Mouse (Mus musculus) embryonic facial prominence, embryonic 11.5 days (tissue): ENCODE results near the gene Gabrg3. TPM values are rescaled to one million over a fixed set of nuclear protein-coding genes. Genes with fewer than 3 reads are reported as not detected.

Experiments used
- ATAC-seq: fragments of 200-750 bp; cut with Nextera tagmentation; replicated peaks from 2 replicates; pipeline ENCODE4 v1.8.0; 2017; ENCODE audit warnings: low read depth; ENCODE audit not compliant: insufficient number of reproducible peaks, low FRiP score, low TSS enrichment
- DNase-seq: peaks from one replicate; pipeline ENCODE4 v3.0.0-alpha.2; 2015; ENCODE audit warnings: low spot score
- H3K27ac ChIP-seq: fragments of 300-500 bp; sonication (generic); replicated peaks from 2 replicates; pipeline ENCODE4 v1.5.1; 2014; ENCODE audit warnings: mild to moderate bottlenecking, low read depth, low read length, control low read depth
- H3K27me3 ChIP-seq: fragments of 300-500 bp; sonication (generic); 2 replicates; pipeline ENCODE4 v1.6.1; 2014; ENCODE audit warnings: mild to moderate bottlenecking, low read length, moderate library complexity, mixed read lengths; ENCODE audit not compliant: control insufficient read depth, insufficient read depth
- H3K36me3 ChIP-seq: fragments of 300-500 bp; sonication (generic); replicated peaks from 2 replicates; pipeline ENCODE4 v1.6.1; 2014; ENCODE audit warnings: low read depth, mild to moderate bottlenecking, low read length, moderate library complexity, mixed read lengths; ENCODE audit not compliant: control insufficient read depth, insufficient read depth
- H3K4me1 ChIP-seq: fragments of 300-500 bp; sonication (generic); 2 replicates; pipeline ENCODE4 v1.6.1; 2014; ENCODE audit warnings: low read length, mixed read lengths; ENCODE audit not compliant: control insufficient read depth, insufficient read depth
- H3K4me2 ChIP-seq: fragments of 300-500 bp; sonication (generic); 2 replicates; pipeline ENCODE4 v1.6.1; 2014; ENCODE audit warnings: low read depth, mild to moderate bottlenecking, control low read depth, low read length, moderate library complexity
- H3K4me3 ChIP-seq: fragments of 300-500 bp; sonication (generic); 2 replicates; pipeline ENCODE4 v1.5.1; 2014; ENCODE audit warnings: low read depth, low read length, control low read depth
- H3K9ac ChIP-seq: fragments of 300-500 bp; sonication (generic); replicated peaks from 2 replicates; pipeline ENCODE4 v1.6.1; 2014; ENCODE audit warnings: mild to moderate bottlenecking, control low read depth, low read length
- H3K9me3 ChIP-seq: fragments of 300-500 bp; sonication (generic); replicated peaks from 2 replicates; pipeline ENCODE4 v1.6.1; 2016; ENCODE audit warnings: mild to moderate bottlenecking, low read length, inconsistent platforms, mixed read lengths; ENCODE audit not compliant: control insufficient read depth
- WGBS: fragments of 180-500 bp; shearing (Covaris S2); extraction: QIAGEN DNeasy Blood & Tissue Kit; methylation state at CpG from one replicate; pipeline ENCODE4 v1.1.7; 2014; 5-methylcytosine and 5-hydroxymethylcytosine counted together
- polyA plus RNA-seq: library from polyadenylated mRNA; unstranded; fragments of >200 nt; fragmentation: Nextera tagmentation; extraction: Ambion mirVana; gene quantifications from 2 replicates; pipeline ENCODE4 v1.2.1, GENCODE M21; 2014

The Gabrg3 gene
- polyA plus RNA-seq, 1 experiment from 2014 or later = 0.21 TPM

DNA sequence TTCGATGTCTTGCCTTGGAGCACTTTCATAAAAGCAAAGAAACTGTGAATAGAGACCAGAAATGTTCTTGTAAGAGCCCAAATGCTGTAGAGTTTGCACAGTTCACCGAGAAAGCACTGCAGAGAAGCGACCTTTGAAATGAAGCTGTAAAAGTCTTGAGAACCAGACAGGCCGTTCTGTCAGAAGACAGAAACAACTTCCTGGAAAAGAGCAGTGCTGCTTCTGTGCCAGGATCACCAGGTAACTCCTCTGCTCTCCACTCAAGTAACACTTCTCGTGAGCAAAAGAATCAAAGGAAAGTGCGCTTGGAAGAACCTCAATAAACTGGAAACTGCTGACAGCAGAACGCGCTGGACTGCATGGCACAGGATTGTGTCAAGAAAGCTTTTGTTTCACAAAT is 45.1 kb downstream of the Gabrg3 start:
- no peaks in the 10 kb centered on the region for H3K9me3 ChIP-seq
- H3K4me1 ChIP-seq = no peaks in the 10 kb centered on the region
- DNase-seq = no peak
- no peak overlapping the region for H3K9ac ChIP-seq
- H3K4me2 ChIP-seq = no peak overlapping the region
- H3K36me3 ChIP-seq = no peaks in the 10 kb centered on the region
- WGBS = 87% methylated on average over 8 of the region's 8 CpGs
- no peak for ATAC-seq
- H3K4me3 ChIP-seq = no peak overlapping the region
- no peak overlapping the region for H3K27ac ChIP-seq
- no peaks in the 10 kb centered on the region for H3K27me3 ChIP-seq

DNA sequence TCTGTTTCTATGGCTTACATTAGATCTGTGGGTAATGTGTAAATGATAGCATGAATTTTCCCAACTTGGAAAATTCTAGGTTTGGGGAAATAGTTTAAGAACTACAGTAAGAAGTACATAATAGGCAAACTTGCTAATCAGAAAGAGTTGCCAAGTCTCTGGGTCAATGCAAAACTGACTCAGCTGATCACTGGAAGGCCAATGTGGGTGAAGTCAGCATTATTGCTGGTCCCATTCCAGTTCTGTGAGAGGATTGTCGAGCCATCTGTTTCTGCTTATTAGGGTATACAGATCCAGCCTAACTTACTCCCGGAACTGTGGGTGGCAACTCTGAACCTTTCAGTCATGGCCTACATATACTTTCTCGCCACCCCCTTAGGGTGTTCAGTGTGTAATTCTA is 55.8 kb downstream of the Gabrg3 start:
- DNase-seq (no peak), ATAC-seq (no peak)
- H3K27ac ChIP-seq = no peak overlapping the region
- 62% methylated on average over 3 of the region's 3 CpGs for WGBS
- H3K9me3 ChIP-seq = no peaks in the 10 kb centered on the region
- H3K4me1 ChIP-seq = no peaks in the 10 kb centered on the region
- H3K4me3 ChIP-seq = no peak overlapping the region
- no peaks in the 10 kb centered on the region for H3K36me3 ChIP-seq
- no peak overlapping the region for H3K9ac ChIP-seq
- H3K4me2 ChIP-seq = no peak overlapping the region
- H3K27me3 ChIP-seq = no peaks in the 10 kb centered on the region

DNA sequence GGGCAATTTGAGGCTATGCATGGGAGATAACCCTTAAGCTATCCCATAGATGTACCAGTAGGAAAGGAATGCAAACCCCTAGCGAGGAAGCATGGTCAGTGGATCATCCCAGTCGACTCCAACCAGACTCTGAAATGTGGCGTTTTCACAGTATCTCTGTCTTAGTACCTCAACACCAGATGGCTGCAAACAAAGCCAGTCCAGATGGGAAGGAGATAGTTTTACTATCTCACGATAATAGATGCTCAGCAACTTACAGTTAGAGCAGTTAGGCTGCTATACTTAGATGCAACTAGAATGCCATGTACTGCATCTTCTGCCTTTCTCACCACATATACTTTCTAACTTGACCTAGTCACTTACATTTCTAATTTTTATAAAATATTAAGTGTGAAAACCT is 56.7 kb downstream of the Gabrg3 start:
- H3K36me3 ChIP-seq = no peaks in the 10 kb centered on the region
- no peaks in the 10 kb centered on the region for H3K9me3 ChIP-seq
- H3K4me3 ChIP-seq = no peak overlapping the region
- H3K4me1 ChIP-seq = no peaks in the 10 kb centered on the region
- H3K9ac ChIP-seq = no peak overlapping the region
- no peak overlapping the region for H3K4me2 ChIP-seq
- DNase-seq (no peak), ATAC-seq (no peak)
- H3K27me3 ChIP-seq = no peaks in the 10 kb centered on the region
- 81% methylated on average over 4 of the region's 4 CpGs for WGBS
- H3K27ac ChIP-seq = no peak overlapping the region

DNA sequence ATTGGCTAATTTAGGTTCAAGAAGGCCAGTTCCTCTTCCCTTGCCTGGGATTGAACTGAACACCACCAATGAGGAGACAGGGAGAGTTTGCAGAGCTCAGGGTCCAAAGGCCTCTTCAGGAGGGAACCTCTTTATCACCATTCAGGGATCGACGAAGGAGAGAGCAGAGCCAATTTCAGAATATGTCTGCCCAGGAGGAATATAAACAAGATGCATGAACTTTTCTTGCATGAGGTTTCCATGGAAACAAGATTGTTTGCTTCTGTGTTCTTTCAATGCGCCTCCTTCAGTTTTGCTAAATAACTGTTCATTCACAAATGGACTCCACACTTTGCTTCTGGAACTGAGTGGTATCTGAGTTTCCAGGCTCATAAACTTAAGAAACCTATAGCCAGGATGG is 62.5 kb downstream of the Gabrg3 start:
- H3K27ac ChIP-seq = no peak overlapping the region
- no peaks in the 10 kb centered on the region for H3K4me1 ChIP-seq
- H3K9ac ChIP-seq = no peak overlapping the region
- H3K9me3 ChIP-seq = no peaks in the 10 kb centered on the region
- H3K4me3 ChIP-seq = no peak overlapping the region
- H3K27me3 ChIP-seq = no peaks in the 10 kb centered on the region
- DNase-seq = no peak
- no peak for ATAC-seq
- no peak overlapping the region for H3K4me2 ChIP-seq
- H3K36me3 ChIP-seq = no peaks in the 10 kb centered on the region
- WGBS = 91% methylated on average over 3 of the region's 3 CpGs

DNA sequence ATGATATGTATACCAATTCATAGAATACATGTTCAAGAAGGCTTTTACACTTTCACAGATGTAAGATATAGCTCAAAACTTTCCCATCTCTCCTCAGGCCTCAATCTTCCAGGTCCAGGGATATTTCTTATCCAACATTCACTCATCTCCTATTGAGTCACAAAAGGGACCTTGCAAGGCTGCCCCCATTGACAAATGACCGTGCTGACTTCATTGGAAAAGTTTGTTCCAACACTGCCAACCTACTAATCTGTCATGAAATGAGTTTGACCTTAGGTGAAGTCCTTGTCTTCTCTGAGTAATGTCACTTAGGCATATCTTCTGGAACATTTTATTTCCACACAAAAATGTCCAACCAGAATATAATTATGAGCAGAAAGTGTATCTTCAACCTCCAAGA is 64.9 kb downstream of the Gabrg3 start:
- Histone ChIP-seq H3K27ac (no peak overlapping the region), H3K4me1 (no peaks in the 10 kb centered on the region), H3K36me3 (no peaks in the 10 kb centered on the region), H3K9me3 (no peaks in the 10 kb centered on the region), H3K4me2 (no peak overlapping the region), H3K9ac (no peak overlapping the region), H3K4me3 (no peak overlapping the region), H3K27me3 (no peaks in the 10 kb centered on the region)
- 69% methylated on average over 1 of the region's 1 CpGs for WGBS
- ATAC-seq = no peak
- DNase-seq = no peak

DNA sequence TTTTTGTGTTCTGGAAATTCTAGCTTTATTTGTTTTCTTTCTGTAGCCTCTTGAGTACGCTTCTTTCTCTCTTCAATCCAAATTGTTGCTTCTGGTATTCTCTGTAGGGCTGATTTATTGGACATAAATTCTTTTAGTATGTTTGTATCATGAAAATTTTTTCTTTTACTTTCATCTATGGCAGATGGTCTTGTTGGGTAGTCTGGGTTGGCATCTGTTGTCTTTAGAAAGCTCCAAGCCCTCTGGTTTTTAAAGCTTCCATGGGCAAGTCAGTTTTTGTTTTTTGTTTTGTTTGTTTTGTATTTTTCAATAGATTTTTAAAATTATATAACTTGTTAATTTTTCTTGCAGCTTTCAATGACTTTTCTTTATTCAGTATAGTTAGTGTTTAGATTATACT is 72.0 kb downstream of the Gabrg3 start:
- DNase-seq = no peak
- Histone ChIP-seq H3K27ac (no peak overlapping the region), H3K4me1 (no peaks in the 10 kb centered on the region), H3K36me3 (no peaks in the 10 kb centered on the region), H3K9me3 (no peaks in the 10 kb centered on the region), H3K4me2 (no peak overlapping the region), H3K9ac (no peak overlapping the region), H3K4me3 (no peak overlapping the region), H3K27me3 (no peaks in the 10 kb centered on the region)
- WGBS = 76% methylated on average over 1 of the region's 1 CpGs
- no peak for ATAC-seq

DNA sequence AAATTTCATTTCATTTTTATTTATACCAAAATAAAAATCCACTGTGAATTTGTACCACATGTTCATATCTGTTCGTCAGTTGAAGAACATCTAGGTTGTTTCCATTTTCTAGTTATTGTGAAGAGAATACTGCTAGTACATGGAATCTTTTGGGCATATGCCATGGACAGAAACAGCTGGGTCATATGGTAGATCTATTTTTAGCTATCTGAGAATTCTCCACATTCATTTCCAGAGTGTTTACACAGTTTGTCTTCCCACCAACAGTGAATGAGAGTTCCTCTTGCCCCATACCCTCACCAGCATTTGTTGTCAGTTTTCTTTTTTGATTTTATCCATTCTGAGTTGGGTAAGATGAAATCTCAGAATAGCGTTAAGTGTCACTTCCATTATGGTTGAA is 75.0 kb downstream of the Gabrg3 start:
- WGBS = 89% methylated on average over 2 of the region's 2 CpGs
- Histone ChIP-seq H3K4me1 (no peaks in the 10 kb centered on the region), H3K9ac (no peak overlapping the region), H3K9me3 (no peaks in the 10 kb centered on the region), H3K4me3 (no peak overlapping the region), H3K4me2 (no peak overlapping the region), H3K27me3 (no peaks in the 10 kb centered on the region), H3K36me3 (no peaks in the 10 kb centered on the region), H3K27ac (no peak overlapping the region)
- DNase-seq = no peak
- no peak for ATAC-seq

DNA sequence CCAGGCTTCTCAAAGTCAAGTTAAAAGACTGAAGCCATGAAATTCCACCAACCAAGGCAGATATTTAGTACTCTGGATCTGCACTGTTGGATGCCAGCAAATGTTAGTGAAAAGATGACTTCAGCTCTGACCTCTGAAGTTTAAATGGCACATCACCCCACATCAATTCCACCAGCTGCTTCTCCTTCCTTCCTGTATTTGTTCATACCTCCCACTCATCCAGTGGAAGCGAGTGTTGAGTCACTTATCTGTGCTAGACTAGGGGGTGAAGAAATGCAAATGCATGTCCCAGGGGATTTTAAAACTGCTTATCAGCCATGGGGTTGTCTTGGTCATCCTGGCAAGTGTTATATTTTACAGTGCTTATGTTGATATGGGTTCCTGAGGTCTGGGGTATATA is 79.7 kb downstream of the Gabrg3 start:
- no peaks in the 10 kb centered on the region for H3K36me3 ChIP-seq
- H3K9ac ChIP-seq = no peak overlapping the region
- no peak overlapping the region for H3K4me2 ChIP-seq
- DNase-seq = no peak
- WGBS = 93% methylated on average over 1 of the region's 1 CpGs
- no peaks in the 10 kb centered on the region for H3K4me1 ChIP-seq
- no peak overlapping the region for H3K4me3 ChIP-seq
- no peaks in the 10 kb centered on the region for H3K9me3 ChIP-seq
- no peak overlapping the region for H3K27ac ChIP-seq
- no peak for ATAC-seq
- no peaks in the 10 kb centered on the region for H3K27me3 ChIP-seq

DNA sequence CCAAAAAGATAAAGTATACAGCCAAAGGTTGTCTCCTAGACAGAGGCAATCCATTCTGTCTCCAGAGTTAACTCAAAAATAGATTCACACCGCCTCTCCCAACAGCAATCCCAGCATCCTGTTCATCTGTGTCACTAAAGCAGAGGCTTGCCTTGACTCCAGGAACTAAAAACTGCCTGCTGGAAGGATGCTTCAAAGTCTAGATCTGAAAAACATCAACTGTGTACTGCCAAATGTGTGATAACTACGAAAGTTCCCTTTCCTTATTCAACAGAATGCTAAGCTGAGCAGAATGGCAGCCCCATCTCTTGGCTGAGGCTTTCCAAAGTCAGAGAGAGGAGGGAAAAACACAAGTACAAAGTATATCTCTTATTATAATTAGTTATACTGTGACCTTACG is 90.3 kb downstream of the Gabrg3 start:
- H3K9ac ChIP-seq = no peak overlapping the region
- DNase-seq (no peak), ATAC-seq (no peak)
- H3K9me3 ChIP-seq = no peaks in the 10 kb centered on the region
- no peak overlapping the region for H3K27ac ChIP-seq
- H3K4me1 ChIP-seq = no peaks in the 10 kb centered on the region
- 79% methylated on average over 3 of the region's 3 CpGs for WGBS
- H3K36me3 ChIP-seq = no peaks in the 10 kb centered on the region
- H3K4me3 ChIP-seq = no peak overlapping the region
- H3K27me3 ChIP-seq = no peaks in the 10 kb centered on the region
- no peak overlapping the region for H3K4me2 ChIP-seq
